Mouse (Mus musculus) embryonic facial prominence, embryonic 11.5 days (tissue): ENCODE data around the gene Olfr740. TPM values are rescaled to one million over a fixed set of nuclear protein-coding genes. Genes with fewer than 3 reads are reported as not detected.

ENCODE experiments used
- ATAC-seq: fragments of 200-750 bp; cut with Nextera tagmentation; replicated peaks from 2 replicates; pipeline ENCODE4 v1.8.0; 2017; ENCODE audit warnings: low read depth; ENCODE audit not compliant: insufficient number of reproducible peaks, low FRiP score, low TSS enrichment
- DNase-seq: peaks from one replicate; pipeline ENCODE4 v3.0.0-alpha.2; 2015; ENCODE audit warnings: low spot score
- H3K27ac ChIP-seq: fragments of 300-500 bp; sonication (generic); replicated peaks from 2 replicates; pipeline ENCODE4 v1.5.1; 2014; ENCODE audit warnings: mild to moderate bottlenecking, low read depth, low read length, control low read depth
- H3K27me3 ChIP-seq: fragments of 300-500 bp; sonication (generic); 2 replicates; pipeline ENCODE4 v1.6.1; 2014; ENCODE audit warnings: mild to moderate bottlenecking, low read length, moderate library complexity, mixed read lengths; ENCODE audit not compliant: control insufficient read depth, insufficient read depth
- H3K36me3 ChIP-seq: fragments of 300-500 bp; sonication (generic); replicated peaks from 2 replicates; pipeline ENCODE4 v1.6.1; 2014; ENCODE audit warnings: low read depth, mild to moderate bottlenecking, low read length, moderate library complexity, mixed read lengths; ENCODE audit not compliant: control insufficient read depth, insufficient read depth
- H3K4me1 ChIP-seq: fragments of 300-500 bp; sonication (generic); 2 replicates; pipeline ENCODE4 v1.6.1; 2014; ENCODE audit warnings: low read length, mixed read lengths; ENCODE audit not compliant: control insufficient read depth, insufficient read depth
- H3K4me2 ChIP-seq: fragments of 300-500 bp; sonication (generic); 2 replicates; pipeline ENCODE4 v1.6.1; 2014; ENCODE audit warnings: low read depth, mild to moderate bottlenecking, control low read depth, low read length, moderate library complexity
- H3K4me3 ChIP-seq: fragments of 300-500 bp; sonication (generic); 2 replicates; pipeline ENCODE4 v1.5.1; 2014; ENCODE audit warnings: low read depth, low read length, control low read depth
- H3K9ac ChIP-seq: fragments of 300-500 bp; sonication (generic); replicated peaks from 2 replicates; pipeline ENCODE4 v1.6.1; 2014; ENCODE audit warnings: mild to moderate bottlenecking, control low read depth, low read length
- H3K9me3 ChIP-seq: fragments of 300-500 bp; sonication (generic); replicated peaks from 2 replicates; pipeline ENCODE4 v1.6.1; 2016; ENCODE audit warnings: mild to moderate bottlenecking, low read length, inconsistent platforms, mixed read lengths; ENCODE audit not compliant: control insufficient read depth
- WGBS: fragments of 180-500 bp; shearing (Covaris S2); extraction: QIAGEN DNeasy Blood & Tissue Kit; methylation state at CpG from one replicate; pipeline ENCODE4 v1.1.7; 2014; 5-methylcytosine and 5-hydroxymethylcytosine counted together
- polyA plus RNA-seq: library from polyadenylated mRNA; unstranded; fragments of >200 nt; fragmentation: Nextera tagmentation; extraction: Ambion mirVana; gene quantifications from 2 replicates; pipeline ENCODE4 v1.2.1, GENCODE M21; 2014

Olfr740 gene
- not detected in 2 replicates for polyA plus RNA-seq

DNA sequence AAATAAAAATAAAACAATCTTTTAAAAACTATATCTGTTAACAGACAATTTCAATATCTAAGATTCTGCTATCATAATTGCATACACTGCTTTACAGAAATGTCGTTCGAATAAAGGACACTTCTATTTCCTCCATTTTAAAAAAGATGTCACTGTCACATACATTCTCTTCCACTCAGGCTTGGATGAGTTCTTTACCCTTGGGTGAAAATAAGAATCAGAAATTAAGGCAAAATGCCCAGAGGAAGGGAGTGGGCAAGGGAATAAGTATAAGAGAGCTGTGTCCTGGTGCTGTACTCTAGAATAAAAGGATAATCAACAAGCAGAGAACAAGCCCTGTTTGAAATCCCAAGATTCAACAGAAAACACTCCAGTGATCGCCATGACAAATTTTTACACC, at the start of gene Olfr740:
Gene Olfr740 (plus strand): TSS at position 301 of the 400 bp plus-strand sequence.
- DNase-seq (no peak), ATAC-seq (no peak)
- no peak within 1 kb of the TSS for H3K4me2 ChIP-seq
- no peak within 1 kb of the TSS for H3K27ac ChIP-seq
- no peak within 1 kb of the TSS for H3K4me3 ChIP-seq
- H3K9ac ChIP-seq, result no peak within 1 kb of the TSS
- H3K4me1 ChIP-seq, result no peaks in the 10 kb centered on the region
- 84% methylated on average over 3 of the region's 3 CpGs for WGBS
- H3K36me3 ChIP-seq, result no peaks in the 10 kb centered on the region
- H3K9me3 ChIP-seq, result no peaks in the 10 kb centered on the region
- no peaks in the 10 kb centered on the region for H3K27me3 ChIP-seq

DNA sequence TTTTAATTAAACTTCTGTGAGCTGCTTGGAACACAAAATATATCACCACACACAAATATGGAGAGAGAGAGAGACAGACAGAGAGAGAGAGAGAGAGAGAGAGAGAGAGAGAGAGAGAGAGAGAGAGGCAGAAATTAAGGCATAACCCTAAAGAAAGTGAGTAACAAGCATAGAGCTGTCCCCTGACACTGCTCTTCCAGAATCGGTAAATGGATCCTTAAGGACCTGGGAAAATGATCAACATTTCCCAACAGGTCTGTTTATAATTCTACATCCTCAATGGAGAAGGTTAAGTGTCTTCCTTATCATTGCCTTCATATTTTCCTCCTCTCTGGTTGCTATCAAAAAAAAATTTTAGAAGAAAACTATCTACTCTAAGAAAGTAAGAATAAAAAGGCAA, 38.1 kb upstream of the Olfr740 start, which contains the start of gene Olfr738:
Gene Olfr738 (plus strand): TSS at position 301 of the 400 bp plus-strand sequence.
- Histone ChIP-seq H3K4me1 (no peaks in the 10 kb centered on the region), H3K9ac (no peak within 1 kb of the TSS), H3K4me3 (no peak within 1 kb of the TSS), H3K27ac (no peak within 1 kb of the TSS), H3K27me3 (no peaks in the 10 kb centered on the region), H3K4me2 (no peak within 1 kb of the TSS), H3K9me3 (no peaks in the 10 kb centered on the region), H3K36me3 (no peaks in the 10 kb centered on the region)
- ATAC-seq, result no peak
- WGBS, result 88% methylated on average over 1 of the region's 1 CpGs
- no peak for DNase-seq

DNA sequence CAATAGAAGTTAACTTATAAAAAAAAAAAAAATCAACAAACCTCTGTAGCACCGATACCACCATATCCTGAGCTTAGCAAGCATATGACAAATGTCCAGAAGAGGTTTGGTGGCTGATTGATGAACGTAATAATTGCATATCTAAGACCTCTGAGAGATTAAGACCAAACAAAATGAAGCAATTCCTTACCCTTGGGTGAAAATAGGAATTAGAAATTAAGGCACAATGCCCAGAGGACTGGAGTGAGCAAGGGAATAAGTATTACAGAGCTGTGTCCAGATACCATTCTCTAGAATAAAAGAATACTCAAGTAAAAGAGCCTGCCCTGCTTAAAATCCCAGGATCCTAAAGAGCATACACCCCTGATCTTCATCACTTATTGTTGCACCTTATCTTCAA, 27.0 kb upstream of the Olfr740 start, which contains the start of gene Olfr739:
Gene Olfr739 (plus strand): TSS at position 301 of the 400 bp plus-strand sequence.
- Histone ChIP-seq H3K36me3 (no peaks in the 10 kb centered on the region), H3K4me1 (no peaks in the 10 kb centered on the region), H3K27ac (no peak within 1 kb of the TSS), H3K9ac (no peak within 1 kb of the TSS), H3K27me3 (no peaks in the 10 kb centered on the region), H3K9me3 (no peaks in the 10 kb centered on the region), H3K4me3 (no peak within 1 kb of the TSS), H3K4me2 (no peak within 1 kb of the TSS)
- ATAC-seq (no peak), DNase-seq (no peak)
- 72% methylated on average over 2 of the region's 2 CpGs for WGBS

DNA sequence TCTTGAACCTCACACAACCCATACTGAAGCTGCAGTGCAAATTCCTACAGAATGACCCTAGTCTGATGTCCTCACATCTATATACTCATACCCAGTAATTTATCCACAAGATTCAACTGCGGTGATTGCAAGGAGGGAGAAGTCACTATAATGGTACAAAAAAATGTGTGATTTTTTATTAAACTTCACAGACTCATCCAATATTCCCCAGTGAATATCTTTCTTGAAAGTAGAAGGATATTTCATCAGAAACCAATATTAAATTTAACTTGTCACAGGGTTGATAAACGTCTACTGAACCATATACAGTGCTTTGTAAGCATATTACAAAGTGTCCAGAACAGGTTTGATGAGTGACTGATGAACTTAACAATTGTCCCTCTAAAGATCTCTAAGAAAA, 27.1 kb downstream of the Olfr740 start, which contains the start of gene Olfr741:
Gene Olfr741 (plus strand): TSS at position 301 of the 400 bp plus-strand sequence.
- WGBS, result 72% methylated on average over 2 of the region's 2 CpGs
- DNase-seq, result no peak
- Histone ChIP-seq H3K4me1 (no peaks in the 10 kb centered on the region), H3K9me3 (no peaks in the 10 kb centered on the region), H3K9ac (no peak within 1 kb of the TSS), H3K36me3 (no peaks in the 10 kb centered on the region), H3K4me2 (no peak within 1 kb of the TSS), H3K27me3 (no peaks in the 10 kb centered on the region), H3K27ac (no peak within 1 kb of the TSS), H3K4me3 (no peak within 1 kb of the TSS)
- no peak for ATAC-seq

DNA sequence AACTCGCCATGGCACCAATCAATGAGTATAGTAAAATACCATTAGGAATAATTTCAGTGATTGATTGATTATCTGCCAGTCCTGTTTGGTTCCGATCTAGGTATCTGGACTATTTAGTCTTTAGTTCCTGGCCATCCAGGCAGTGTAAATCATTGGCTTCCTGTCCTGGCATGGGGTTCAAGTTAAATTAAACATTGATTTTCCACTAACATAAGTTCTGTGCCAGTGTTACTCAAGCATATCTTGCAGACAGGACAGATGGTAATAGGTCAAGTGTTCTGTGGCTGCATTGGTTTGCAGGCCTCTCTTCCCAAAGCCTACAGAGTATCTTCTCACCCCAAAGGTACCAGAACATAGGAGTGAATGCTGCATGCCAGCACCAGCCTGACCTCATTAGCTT, 33.1 kb downstream of the Olfr740 start:
- no peak for ATAC-seq
- H3K27me3 ChIP-seq, result no peaks in the 10 kb centered on the region
- H3K4me2 ChIP-seq, result no peak overlapping the region
- no peak overlapping the region for H3K9ac ChIP-seq
- H3K4me1 ChIP-seq, result no peaks in the 10 kb centered on the region
- H3K36me3 ChIP-seq, result no peaks in the 10 kb centered on the region
- H3K4me3 ChIP-seq, result no peak overlapping the region
- WGBS, result 78% methylated on average over 2 of the region's 2 CpGs
- no peak overlapping the region for H3K27ac ChIP-seq
- no peaks in the 10 kb centered on the region for H3K9me3 ChIP-seq
- DNase-seq, result no peak

DNA sequence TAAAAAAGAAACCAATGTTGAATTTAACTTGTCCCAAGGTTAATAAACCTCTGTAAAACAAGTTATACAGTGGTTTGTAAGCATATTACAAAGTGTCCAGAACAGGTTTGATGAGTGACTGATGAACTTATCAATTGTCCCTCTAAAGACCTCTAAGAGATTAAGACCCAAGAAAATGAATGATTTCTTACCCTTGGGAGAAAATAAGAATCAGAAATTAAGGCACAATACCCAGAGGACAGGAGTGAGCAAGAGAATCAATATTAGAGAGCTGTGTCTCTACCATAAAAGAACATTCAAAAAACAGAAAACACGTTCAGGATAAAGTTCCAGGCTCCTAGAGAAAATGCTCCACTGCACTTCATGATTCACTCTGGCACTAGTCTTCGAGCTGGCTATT, 58.0 kb downstream of the Olfr740 start, which contains the start of gene Olfr742:
Gene Olfr742 (plus strand): TSS at position 301 of the 400 bp plus-strand sequence.
- DNase-seq (no peak), ATAC-seq (no peak)
- WGBS, result 67% methylated on average over 2 of the region's 2 CpGs
- H3K36me3 ChIP-seq, result no peaks in the 10 kb centered on the region
- no peak within 1 kb of the TSS for H3K4me3 ChIP-seq
- H3K9me3 ChIP-seq, result no peaks in the 10 kb centered on the region
- H3K4me1 ChIP-seq, result no peaks in the 10 kb centered on the region
- no peak within 1 kb of the TSS for H3K9ac ChIP-seq
- no peak within 1 kb of the TSS for H3K27ac ChIP-seq
- H3K27me3 ChIP-seq, result no peaks in the 10 kb centered on the region
- no peak within 1 kb of the TSS for H3K4me2 ChIP-seq

Other genes with a start within 250 kb of the Olfr740 start
- gene Olfr731, start 203.7 kb upstream of the Olfr740 start, polyA plus RNA-seq, result not detected in 2 replicates
- not detected in 2 replicates for gene Olfr732, start 161.3 kb upstream of the Olfr740 start, polyA plus RNA-seq
- gene Olfr733, start 144.0 kb upstream of the Olfr740 start, polyA plus RNA-seq, result not detected in 2 replicates
- gene Olfr734, start 118.8 kb upstream of the Olfr740 start, polyA plus RNA-seq, result not detected in 2 replicates
- not detected in 2 replicates for gene Olfr735, start 96.7 kb upstream of the Olfr740 start, polyA plus RNA-seq
- not detected in 2 replicates for gene Tlr11, start 87.6 kb upstream of the Olfr740 start, polyA plus RNA-seq
- not detected in 2 replicates for gene Olfr736, start 64.4 kb upstream of the Olfr740 start, polyA plus RNA-seq
- gene Olfr738, start 38.0 kb upstream of the Olfr740 start, polyA plus RNA-seq, result not detected in 2 replicates
- gene Olfr739, start 26.9 kb upstream of the Olfr740 start, polyA plus RNA-seq, result not detected in 2 replicates
- gene Olfr741, start 27.2 kb downstream of the Olfr740 start, polyA plus RNA-seq, result not detected in 2 replicates
- gene Olfr742, start 58.1 kb downstream of the Olfr740 start, polyA plus RNA-seq, result not detected in 2 replicates
- gene Olfr743, start 76.3 kb downstream of the Olfr740 start, polyA plus RNA-seq, result not detected in 2 replicates
- not detected in 2 replicates for gene Olfr744, start 169.3 kb downstream of the Olfr740 start, polyA plus RNA-seq
- gene Olfr745, start 193.8 kb downstream of the Olfr740 start, polyA plus RNA-seq, result not detected in 2 replicates
- not detected in 2 replicates for gene Olfr746, start 201.5 kb downstream of the Olfr740 start, polyA plus RNA-seq
- not detected in 2 replicates for gene Olfr747, start 247.7 kb downstream of the Olfr740 start, polyA plus RNA-seq